Mouse (Mus musculus): ENCODE measurements around the gene Rap1gap2. TPM values are rescaled to one million over a fixed set of nuclear protein-coding genes. Genes with fewer than 3 reads are reported as not detected.
A peak's percentile ranks its signal among the peaks of the same experiment; 100 is the strongest.

The Rap1gap2 gene
- polyA plus RNA-seq, 1 experiment from 2014 or later = 11.4 TPM

DNA sequence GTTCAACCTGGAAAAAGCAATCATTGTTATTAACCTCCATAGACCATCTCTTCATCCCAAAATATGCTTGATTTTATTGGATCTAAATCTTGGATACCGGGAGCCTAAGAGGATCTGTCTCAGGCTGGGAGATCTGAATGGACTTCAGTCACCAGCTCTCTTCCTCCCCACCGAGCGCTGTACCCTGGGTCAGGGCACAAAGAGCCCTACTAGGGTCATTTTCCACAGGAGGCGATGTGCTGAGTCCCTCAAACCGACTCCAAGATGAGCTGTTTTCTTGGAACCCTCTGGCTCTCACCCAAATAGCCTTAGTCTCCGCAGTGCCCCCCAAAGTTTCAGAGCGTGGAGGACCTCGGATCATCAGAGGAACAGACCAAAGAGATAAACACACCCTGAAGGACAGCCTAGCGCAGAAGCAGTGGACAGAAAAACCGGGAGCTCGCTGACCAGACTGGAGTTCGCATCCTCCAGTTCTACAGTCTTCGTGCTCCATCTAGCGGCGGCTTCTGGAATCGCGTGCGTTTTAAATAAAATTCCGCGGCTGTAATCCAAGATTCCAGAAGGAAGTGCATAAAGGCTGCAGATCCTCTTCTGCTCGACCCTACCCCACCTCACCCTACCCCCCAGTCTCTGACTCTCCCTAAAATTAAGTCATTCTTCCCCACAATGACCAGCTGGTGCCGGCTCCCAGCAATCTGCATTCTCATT, 239.2 kb downstream of the Rap1gap2 start:
- Histone ChIP-seq H3K9ac (ENCODE audit: low read depth, low read length) (no peak overlapping the region), H3K36me3 (ENCODE audit: insufficient read depth, low read length) (no peaks in the 10 kb centered on the region), H3K4me1 (replicated peaks; ENCODE audit: insufficient read depth, low read length) (no peaks in the 10 kb centered on the region), H3K4me2 (ENCODE audit: low read length) (no peak overlapping the region), H3K4me3 (replicated peaks; ENCODE audit: low read depth, low read length) (no peak overlapping the region), H3K27me3 (ENCODE audit: insufficient read depth, low read length) (no peaks in the 10 kb centered on the region), H3K27ac (no peak overlapping the region), H3K9me3 (replicated peaks; ENCODE audit: low read length) (no peaks in the 10 kb centered on the region)
- TF ChIP-seq CTCF (IDR thresholded peaks at IDR 0.05; ENCODE audit: low read depth) = peak; percentile 87
- 13% methylated on average over 22 of the region's 22 CpGs for WGBS
- DNase-seq (ENCODE audit: low spot score) (peak; percentile 86), ATAC-seq (replicated peaks; ENCODE audit: low FRiP score, low read depth) (no peak; the same call in 1 of the 2 replicates)

- no peaks in the 10 kb centered on the region for H3K9me3 ChIP-seq (replicated peaks; ENCODE audit: low read length)
- ATAC-seq (replicated peaks; ENCODE audit: low FRiP score, low read depth) = no peak
- H3K9ac ChIP-seq (ENCODE audit: low read depth, low read length) = no peak within 1 kb of the TSS
- TF ChIP-seq CTCF (IDR thresholded peaks at IDR 0.05; ENCODE audit: low read depth) = no peak
- H3K4me3 ChIP-seq (replicated peaks; ENCODE audit: low read depth, low read length) = no peak within 1 kb of the TSS
- no peak for DNase-seq (ENCODE audit: low spot score)
- H3K4me2 ChIP-seq (ENCODE audit: low read length) = no peak within 1 kb of the TSS
- no peaks in the 10 kb centered on the region for H3K36me3 ChIP-seq (ENCODE audit: insufficient read depth, low read length)
- no peak within 1 kb of the TSS for H3K27ac ChIP-seq
- 67% methylated on average over 1 of the region's 1 CpGs for WGBS
- H3K4me1 ChIP-seq (replicated peaks; ENCODE audit: insufficient read depth, low read length) = no peaks in the 10 kb centered on the region
- no peaks in the 10 kb centered on the region for H3K27me3 ChIP-seq (ENCODE audit: insufficient read depth, low read length)
Measured at GRCm38 (mm10) chr11:74361769-74362168, 248.9 kb downstream of the Rap1gap2 start, which contains the start of gene Olfr412. Gene Olfr412, plus strand, starts transcription at chr11:74362069.

- Histone ChIP-seq H3K27ac (no peak within 1 kb of the TSS), H3K9me3 (replicated peaks; ENCODE audit: low read length) (no peaks in the 10 kb centered on the region), H3K27me3 (ENCODE audit: insufficient read depth, low read length) (no peaks in the 10 kb centered on the region), H3K4me2 (ENCODE audit: low read length) (no peak within 1 kb of the TSS), H3K9ac (ENCODE audit: low read depth, low read length) (no peak within 1 kb of the TSS), H3K36me3 (ENCODE audit: insufficient read depth, low read length) (no peaks in the 10 kb centered on the region), H3K4me1 (replicated peaks; ENCODE audit: insufficient read depth, low read length) (no peaks in the 10 kb centered on the region), H3K4me3 (replicated peaks; ENCODE audit: low read depth, low read length) (no peak within 1 kb of the TSS)
- no peak for DNase-seq (ENCODE audit: low spot score)
- no peak for ATAC-seq (replicated peaks; ENCODE audit: low FRiP score, low read depth)
- 82% methylated on average over 3 of the region's 3 CpGs for WGBS
- TF ChIP-seq CTCF (IDR thresholded peaks at IDR 0.05; ENCODE audit: low read depth) = no peak
Measured at GRCm38 (mm10) chr11:74352550-74352949, 258.2 kb downstream of the Rap1gap2 start, which contains the start of gene Olfr411. Gene Olfr411, minus strand, starts transcription at chr11:74352650.

DNA sequence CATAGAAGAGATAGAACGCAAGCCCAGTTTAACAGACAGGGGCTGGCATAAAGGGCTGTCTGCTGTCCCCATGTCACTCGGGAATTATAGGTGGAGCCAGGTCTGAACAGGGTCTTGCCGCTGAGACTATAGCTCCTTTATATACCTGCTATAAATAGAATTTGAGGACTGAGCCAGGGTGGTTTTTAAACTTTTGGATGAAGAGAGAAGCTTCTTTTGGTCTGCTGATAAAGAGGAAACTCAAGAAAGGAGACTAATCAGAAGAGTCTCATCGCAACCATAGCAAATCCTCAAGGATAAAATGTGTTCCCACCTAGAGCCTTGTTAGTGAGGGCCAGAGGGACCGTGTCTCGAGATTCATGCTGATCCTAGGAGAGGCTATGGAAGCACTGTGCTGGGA, 272.8 kb downstream of the Rap1gap2 start, which contains the start of gene Olfr410:
Gene Olfr410 (minus strand): TSS at position 101 of the 400 bp plus-strand sequence.
- Histone ChIP-seq H3K36me3 (ENCODE audit: insufficient read depth, low read length) (no peaks in the 10 kb centered on the region), H3K9ac (ENCODE audit: low read depth, low read length) (no peak within 1 kb of the TSS), H3K27me3 (ENCODE audit: insufficient read depth, low read length) (no peaks in the 10 kb centered on the region), H3K27ac (no peak within 1 kb of the TSS), H3K9me3 (replicated peaks; ENCODE audit: low read length) (no peaks in the 10 kb centered on the region), H3K4me1 (replicated peaks; ENCODE audit: insufficient read depth, low read length) (no peaks in the 10 kb centered on the region), H3K4me2 (ENCODE audit: low read length) (no peak within 1 kb of the TSS), H3K4me3 (replicated peaks; ENCODE audit: low read depth, low read length) (no peak within 1 kb of the TSS)
- DNase-seq (ENCODE audit: low spot score) (no peak), ATAC-seq (replicated peaks; ENCODE audit: low FRiP score, low read depth) (no peak)
- 86% methylated on average over 6 of the region's 6 CpGs for WGBS
- no peak for TF ChIP-seq CTCF (IDR thresholded peaks at IDR 0.05; ENCODE audit: low read depth)

Other genes with a start within 250 kb of the Rap1gap2 start
- gene Olfr412, start 248.8 kb downstream of the Rap1gap2 start, polyA plus RNA-seq (2015; fragmentation: Nextera tagmentation; extraction: Ambion mirVana) = not detected in 2 replicates
- 0.23 and 0.33 TPM in 2 replicates for gene Ccdc92b, start 8.7 kb upstream of the Rap1gap2 start, polyA plus RNA-seq (2015; fragmentation: Nextera tagmentation; extraction: Ambion mirVana)
- gene Cluh, start 38.6 kb upstream of the Rap1gap2 start, polyA plus RNA-seq (2015; fragmentation: Nextera tagmentation; extraction: Ambion mirVana) = 32.6 TPM in 2 replicates
- gene Pafah1b1, start 113.8 kb upstream of the Rap1gap2 start, polyA plus RNA-seq (2015; fragmentation: Nextera tagmentation; extraction: Ambion mirVana) = 51.4 and 53.0 TPM in 2 replicates
- 27.1 and 31.6 TPM in 2 replicates for gene Mettl16, start 159.9 kb upstream of the Rap1gap2 start, polyA plus RNA-seq (2015; fragmentation: Nextera tagmentation; extraction: Ambion mirVana)
- 5.5 and 5.7 TPM in 2 replicates for gene Mnt, start 220.0 kb upstream of the Rap1gap2 start, polyA plus RNA-seq (2015; fragmentation: Nextera tagmentation; extraction: Ambion mirVana)

Measured in kidney, postnatal 0 days (tissue).